Comparison of ENCODE assay signal across 11 mouse cellular contexts in the genomic region with DNA sequence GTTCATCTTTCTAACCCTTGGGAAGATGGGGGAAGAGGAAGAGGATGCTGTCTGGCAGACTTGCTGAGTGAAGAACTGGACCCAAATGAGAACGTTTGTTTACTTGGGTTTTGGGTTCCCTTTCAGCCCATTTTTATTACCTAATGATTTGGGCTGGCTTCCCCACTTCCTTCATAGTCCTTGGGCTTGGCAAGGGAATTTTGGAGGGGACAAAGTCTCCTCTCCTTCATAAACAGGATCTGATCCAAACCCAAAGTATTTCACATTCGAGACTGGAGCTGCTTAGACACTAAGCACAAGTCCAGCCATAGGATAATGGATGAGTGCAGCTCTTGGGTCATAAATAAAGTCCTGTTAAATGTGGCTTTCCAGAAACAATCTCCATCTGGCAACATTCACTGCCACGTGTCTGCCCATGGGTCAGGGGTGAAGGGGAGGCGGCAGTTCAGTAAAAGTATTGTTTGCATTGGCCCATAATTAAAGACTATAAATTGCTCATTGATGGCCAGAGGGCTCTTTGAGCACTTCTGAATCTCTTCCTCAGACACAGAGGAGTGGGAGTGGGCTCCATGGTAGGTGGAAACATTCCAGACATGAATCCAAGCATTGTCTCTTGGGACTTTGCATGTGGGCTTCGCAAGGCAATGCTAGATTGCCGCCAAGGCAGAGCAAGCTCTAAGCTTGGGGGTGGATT. TPM values are rescaled to one million over a fixed set of nuclear protein-coding genes. Genes with fewer than 3 reads are reported as not detected.
A peak's percentile ranks its signal among the peaks of the same experiment; 100 is the strongest.
DNase-seq lines count a peak whose midpoint lies in the region; ATAC-seq and TF ChIP-seq lines count a peak whose summit lies in the region.
"Had no signal": no experiment of that assay in that cellular context is flagged by ENCODE, and none has a peak within 500 bp of the region (broad histone marks: within the 10 kb centered on the region; RNA-seq: fewer than 3 reads in every experiment).

No protein-coding gene starts in this region.

- DNase-seq in adrenal gland, postnatal 10 days: peak; percentile 19
- no peak for DNase-seq in adrenal gland, adult 18-20 months (ENCODE audit: low spot score in 2 of 2)
- DNase-seq in kidney, adult 9 months: no peak
- peak; percentile 72 for DNase-seq in embryonic facial prominence, embryonic 14.5 days (ENCODE audit: low spot score)
- peak; percentile 60 for DNase-seq in limb, embryonic 14.5 days (ENCODE audit: low spot score)
- no peak for DNase-seq in left cerebral cortex, adult 9 months (ENCODE audit: low spot score in 2 of 2)
- no peak for DNase-seq in testis, postnatal 14 days (ENCODE audit: low spot score)
- DNase-seq: liver, embryonic 13.5 days; thymus, postnatal 4 days had no signal

- H3K4me3 ChIP-seq in kidney, embryonic 16.5 days (ENCODE audit: low read length): no peak overlapping the region
- H3K4me3 ChIP-seq in embryonic facial prominence, embryonic 14.5 days (ENCODE audit: low read depth, low read length): no peak overlapping the region
- no peak overlapping the region for H3K4me3 ChIP-seq in limb, embryonic 14.5 days (replicated peaks; ENCODE audit: low read length)
- H3K4me3 ChIP-seq: liver, embryonic 13.5 days had no signal

- no peaks in the 10 kb centered on the region for H3K27me3 ChIP-seq in kidney, embryonic 16.5 days (ENCODE audit: insufficient read depth, low read length)
- H3K27me3 ChIP-seq in embryonic facial prominence, embryonic 14.5 days (replicated peaks; ENCODE audit: control insufficient read depth, insufficient read depth, low read length): no peaks in the 10 kb centered on the region
- no peaks in the 10 kb centered on the region for H3K27me3 ChIP-seq in limb, embryonic 14.5 days (ENCODE audit: control insufficient read depth, insufficient read depth, low read length)
- H3K27me3 ChIP-seq: liver, embryonic 13.5 days had no signal

- H3K27ac ChIP-seq in kidney, embryonic 16.5 days (ENCODE audit: low read length): peak overlapping the region; percentile 84
- H3K27ac ChIP-seq in embryonic facial prominence, embryonic 14.5 days (replicated peaks; ENCODE audit: low read depth, low read length): peak overlapping the region; percentile 71; the same call in 1 of the 2 replicates
- H3K27ac ChIP-seq in limb, embryonic 14.5 days (replicated peaks; ENCODE audit: low read depth, low read length): peak overlapping the region; percentile 52; the same call in 1 of the 2 replicates
- H3K27ac ChIP-seq: liver, embryonic 13.5 days had no signal

- TF ChIP-seq POLR2A in limb, embryonic 14.5 days (IDR thresholded peaks at IDR 0.05; ENCODE audit: borderline replicate concordance, extremely low read depth, insufficient read depth, insufficient read length): no peak

- no peaks in the 10 kb centered on the region for H3K36me3 ChIP-seq in kidney, embryonic 16.5 days (ENCODE audit: insufficient read depth, low read length)
- H3K36me3 ChIP-seq in embryonic facial prominence, embryonic 14.5 days (ENCODE audit: control insufficient read depth, insufficient read depth, low read length): no peaks in the 10 kb centered on the region
- no peaks in the 10 kb centered on the region for H3K36me3 ChIP-seq in limb, embryonic 14.5 days (ENCODE audit: control insufficient read depth, insufficient read depth, low read length)
- H3K36me3 ChIP-seq: liver, embryonic 13.5 days had no signal

- 17% methylated on average over 6 of the region's 6 CpGs for WGBS in kidney, embryonic 16.5 days
- 46% methylated on average over 6 of the region's 6 CpGs for WGBS in embryonic facial prominence, embryonic 14.5 days
- 43% methylated on average over 6 of the region's 6 CpGs for WGBS in limb, embryonic 14.5 days

- no peak overlapping the region for H3K9ac ChIP-seq in kidney, embryonic 16.5 days (replicated peaks; ENCODE audit: low read length)
- no peak overlapping the region for H3K9ac ChIP-seq in embryonic facial prominence, embryonic 14.5 days (ENCODE audit: low read depth, low read length)
- H3K9ac ChIP-seq in limb, embryonic 14.5 days (ENCODE audit: low read depth, low read length, severe bottlenecking): no peak overlapping the region
- H3K9ac ChIP-seq: liver, embryonic 13.5 days had no signal

- H3K9me3 ChIP-seq in kidney, embryonic 16.5 days (ENCODE audit: low read length): no peaks in the 10 kb centered on the region
- H3K9me3 ChIP-seq in embryonic facial prominence, embryonic 14.5 days (ENCODE audit: control insufficient read depth, low read length): no peaks in the 10 kb centered on the region
- H3K9me3 ChIP-seq in limb, embryonic 14.5 days (ENCODE audit: control insufficient read depth, low read length): no peaks in the 10 kb centered on the region
- H3K9me3 ChIP-seq: liver, embryonic 13.5 days had no signal

- H3K4me2 ChIP-seq in kidney, embryonic 16.5 days (replicated peaks; ENCODE audit: low read depth, low read length): peak overlapping the region; percentile 23; the same call in 1 of the 2 replicates
- H3K4me2 ChIP-seq in embryonic facial prominence, embryonic 14.5 days (ENCODE audit: low read depth, low read length): no peak overlapping the region
- H3K4me2 ChIP-seq in limb, embryonic 14.5 days (replicated peaks; ENCODE audit: low read depth, low read length, severe bottlenecking): no peak overlapping the region
- H3K4me2 ChIP-seq: liver, embryonic 13.5 days had no signal

- H3K4me1 ChIP-seq in kidney, embryonic 16.5 days (ENCODE audit: insufficient read depth, low read length): peaks cover 55% of the 10 kb centered on the region
- peaks cover 43% of the 10 kb centered on the region for H3K4me1 ChIP-seq in embryonic facial prominence, embryonic 14.5 days (ENCODE audit: control insufficient read depth, insufficient read depth, low read length)
- peaks cover 35% of the 10 kb centered on the region for H3K4me1 ChIP-seq in limb, embryonic 14.5 days (ENCODE audit: control insufficient read depth, insufficient read depth, low read length)

- peak; percentile 87 for ATAC-seq in kidney, embryonic 16.5 days (ENCODE audit: low FRiP score, low TSS enrichment)
- 0 out of 2 replicates have a peak, but pooled peaks have one; percentile 2 for ATAC-seq in embryonic facial prominence, embryonic 14.5 days (ENCODE audit: low read depth)
- peak; percentile 36; the same call in 1 of the 2 replicates for ATAC-seq in limb, embryonic 14.5 days (ENCODE audit: low FRiP score, low read depth)
- ATAC-seq: forebrain, embryonic 14.5 days had no signal

RNA-seq across cellular contexts. Expression of gene Phldb2, which starts 29.5 kb away (rescaled TPM):
- total RNA-seq in adrenal gland, postnatal 10 days (2021): 10 to 100 TPM; 34.3 to 46.2 TPM
- total RNA-seq in adrenal gland, adult 18-20 months (2021): 10 to 100 TPM; 13.8 to 27.4 TPM
- 89.6 and 90.1 TPM in 2 replicates for polyA plus RNA-seq in kidney, embryonic 16.5 days (2015; fragmentation: Nextera tagmentation; extraction: Ambion mirVana)
- polyA plus RNA-seq in embryonic facial prominence, embryonic 14.5 days (2014; fragmentation: Nextera tagmentation; extraction: Ambion mirVana): 40.2 and 47.9 TPM in 2 replicates
- polyA plus RNA-seq in limb, embryonic 14.5 days (2012; rRNA removed): 46.5 and 51.0 TPM in 2 replicates
- polyA plus RNA-seq in limb, embryonic 14.5 days (2014; fragmentation: Nextera tagmentation; extraction: Ambion mirVana): 55.8 and 57.9 TPM in 2 replicates

Comparison
In these comparisons a context has a peak if more than half of its experiments do, and no peak if none do; other contexts are left out.
1. DNase-seq: peak in adrenal gland, postnatal 10 days (single experiment), embryonic facial prominence, embryonic 14.5 days (single experiment) and limb, embryonic 14.5 days (single experiment); none in adrenal gland, adult 18-20 months (0 of 2), kidney, adult 9 months (single experiment), left cerebral cortex, adult 9 months (0 of 2) and testis, postnatal 14 days (single experiment).
2. ATAC-seq: peak in every context shown above with its lines; median percentile 87 in kidney, embryonic 16.5 days; 36 in limb, embryonic 14.5 days; 2 in embryonic facial prominence, embryonic 14.5 days.
3. Peak in every context shown above with its lines, with median percentiles within 50 percentile points of each other: H3K27ac ChIP-seq.